14 mouse cellular contexts compared by ENCODE assay signal in the genomic region with DNA sequence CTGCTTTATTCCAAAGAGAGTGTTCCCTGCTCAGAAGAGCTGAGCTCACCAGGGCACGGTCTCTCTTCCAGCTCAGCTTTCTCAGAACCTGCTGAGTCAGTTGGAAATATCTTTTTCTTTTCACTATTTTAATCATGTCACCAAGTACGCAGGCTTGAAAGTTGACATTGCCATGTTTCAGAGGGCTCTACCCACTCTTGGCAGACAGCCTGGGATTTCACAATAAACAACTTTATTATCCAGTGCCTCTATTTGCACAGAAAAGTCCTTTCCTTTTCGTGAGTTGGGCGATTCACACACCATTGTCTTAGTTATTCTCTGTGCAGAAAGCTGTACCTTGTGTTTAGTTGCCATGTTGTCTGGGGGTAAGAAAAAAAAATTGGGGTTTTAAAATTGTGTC. TPM values are rescaled to one million over a fixed set of nuclear protein-coding genes. Genes with fewer than 3 reads are reported as not detected.
DNase-seq lines count a peak whose midpoint lies in the region; ATAC-seq and TF ChIP-seq lines count a peak whose summit lies in the region.
"Had no signal": no experiment of that assay in that cellular context is flagged by ENCODE, and none has a peak within 500 bp of the region (broad histone marks: within the 10 kb centered on the region; RNA-seq: fewer than 3 reads in every experiment).

No protein-coding gene starts in this region.

- WGBS in limb, embryonic 14.5 days, result 49% methylated on average over 4 of the region's 4 CpGs
- WGBS in limb, embryonic 10.5 days, result 72% methylated on average over 4 of the region's 4 CpGs
- WGBS in hindbrain, embryonic 14.5 days, result 20% methylated on average over 4 of the region's 4 CpGs
- WGBS in midbrain, embryonic 16.5 days, result 30% methylated on average over 4 of the region's 4 CpGs

- DNase-seq in limb, embryonic 14.5 days (ENCODE audit: low spot score), result peak; percentile 29
- DNase-seq in limb, embryonic 10.5 days (ENCODE audit: low spot score), result no peak
- DNase-seq in adrenal gland, postnatal 36 days, result peak; percentile 26 to 55
- peak; percentile 62 for DNase-seq in hindbrain, embryonic 14.5 days (ENCODE audit: low spot score)
- no peak for DNase-seq in kidney, adult 11 months
- DNase-seq in urinary bladder, postnatal 14 days (ENCODE audit: low spot score), result no peak
- DNase-seq in left cerebral cortex, postnatal 10 days (ENCODE audit: extremely low spot score in 1 of 2, low spot score in 2 of 2), result no peak
- DNase-seq: gastrocnemius, postnatal 14 days had no signal

- H3K9me3 ChIP-seq in limb, embryonic 14.5 days (ENCODE audit: control insufficient read depth, low read length), result no peaks in the 10 kb centered on the region
- H3K9me3 ChIP-seq in limb, embryonic 10.5 days (replicated peaks), result no peaks in the 10 kb centered on the region
- no peaks in the 10 kb centered on the region for H3K9me3 ChIP-seq in hindbrain, embryonic 14.5 days (ENCODE audit: control insufficient read depth, low read length)
- H3K9me3 ChIP-seq in midbrain, embryonic 16.5 days (replicated peaks; ENCODE audit: control insufficient read depth, low read length, poor library complexity, severe bottlenecking), result no peaks in the 10 kb centered on the region

- no peaks in the 10 kb centered on the region for H3K4me1 ChIP-seq in limb, embryonic 14.5 days (ENCODE audit: control insufficient read depth, insufficient read depth, low read length)
- no peaks in the 10 kb centered on the region for H3K4me1 ChIP-seq in limb, embryonic 10.5 days
- H3K4me1 ChIP-seq in hindbrain, embryonic 14.5 days (replicated peaks; ENCODE audit: control insufficient read depth, insufficient read depth, low read length), result peaks cover 14% of the 10 kb centered on the region
- H3K4me1 ChIP-seq in midbrain, embryonic 16.5 days (ENCODE audit: control insufficient read depth, insufficient read depth, low read length), result peaks cover 2% of the 10 kb centered on the region

- no peak overlapping the region for H3K4me3 ChIP-seq in limb, embryonic 14.5 days (replicated peaks; ENCODE audit: low read length)
- H3K4me3 ChIP-seq in limb, embryonic 10.5 days, result no peak overlapping the region
- H3K4me3 ChIP-seq in hindbrain, embryonic 14.5 days (replicated peaks; ENCODE audit: low read length), result no peak overlapping the region
- H3K4me3 ChIP-seq in midbrain, embryonic 16.5 days (ENCODE audit: low read depth, low read length), result no peak overlapping the region

- no peak overlapping the region for H3K4me2 ChIP-seq in limb, embryonic 14.5 days (replicated peaks; ENCODE audit: low read depth, low read length, severe bottlenecking)
- no peak overlapping the region for H3K4me2 ChIP-seq in hindbrain, embryonic 14.5 days (replicated peaks)
- no peak overlapping the region for H3K4me2 ChIP-seq in midbrain, embryonic 16.5 days (ENCODE audit: low read length)

- intact Hi-C loops in left cerebral cortex, postnatal 10 days (cut with DNase I), result no loop called here

- H3K27me3 ChIP-seq in limb, embryonic 14.5 days (ENCODE audit: control insufficient read depth, insufficient read depth, low read length), result no peaks in the 10 kb centered on the region
- H3K27me3 ChIP-seq in limb, embryonic 10.5 days (ENCODE audit: low read depth, poor library complexity, severe bottlenecking), result no peaks in the 10 kb centered on the region
- no peaks in the 10 kb centered on the region for H3K27me3 ChIP-seq in hindbrain, embryonic 14.5 days (ENCODE audit: control insufficient read depth, insufficient read depth, low read length)
- no peaks in the 10 kb centered on the region for H3K27me3 ChIP-seq in midbrain, embryonic 16.5 days (ENCODE audit: control insufficient read depth, insufficient read depth, low read depth, low read length)

- H3K27ac ChIP-seq in limb, embryonic 14.5 days (replicated peaks; ENCODE audit: low read depth, low read length), result no peak overlapping the region
- no peak overlapping the region for H3K27ac ChIP-seq in limb, embryonic 10.5 days
- peak overlapping the region; percentile 72 for H3K27ac ChIP-seq in hindbrain, embryonic 14.5 days
- peak overlapping the region; percentile 63 for H3K27ac ChIP-seq in midbrain, embryonic 16.5 days (ENCODE audit: low read length)
- H3K27ac ChIP-seq: liver, embryonic 14.5 days had no signal

- no peak for ATAC-seq in limb, embryonic 14.5 days (ENCODE audit: low FRiP score, low read depth)
- ATAC-seq in hindbrain, embryonic 14.5 days (ENCODE audit: low FRiP score), result 0 out of 2 replicates have a peak, but pooled peaks have one; percentile 31
- ATAC-seq in midbrain, embryonic 16.5 days, result no peak

- no peaks in the 10 kb centered on the region for H3K36me3 ChIP-seq in limb, embryonic 14.5 days (ENCODE audit: control insufficient read depth, insufficient read depth, low read length)
- H3K36me3 ChIP-seq in limb, embryonic 10.5 days, result no peaks in the 10 kb centered on the region
- H3K36me3 ChIP-seq in hindbrain, embryonic 14.5 days (replicated peaks; ENCODE audit: control insufficient read depth, insufficient read depth), result no peaks in the 10 kb centered on the region
- no peaks in the 10 kb centered on the region for H3K36me3 ChIP-seq in midbrain, embryonic 16.5 days (ENCODE audit: control insufficient read depth, insufficient read depth, low read length)
- H3K36me3 ChIP-seq: G1E had no signal

- no peak overlapping the region for H3K9ac ChIP-seq in limb, embryonic 14.5 days (ENCODE audit: low read depth, low read length, severe bottlenecking)
- no peak overlapping the region for H3K9ac ChIP-seq in hindbrain, embryonic 14.5 days
- H3K9ac ChIP-seq in midbrain, embryonic 16.5 days (ENCODE audit: low read depth, low read length), result no peak overlapping the region
- H3K9ac ChIP-seq: liver, embryonic 14.5 days had no signal

- TF ChIP-seq POLR2A in limb, embryonic 14.5 days (IDR thresholded peaks at IDR 0.05; ENCODE audit: borderline replicate concordance, extremely low read depth, insufficient read depth, insufficient read length), result no peak

RNA-seq across cellular contexts. Expression of a gene that starts 54.0 kb away (rescaled TPM):
- polyA plus RNA-seq in limb, embryonic 14.5 days (2012; rRNA removed), result not detected in 2 replicates
- not detected in 2 replicates for polyA plus RNA-seq in limb, embryonic 14.5 days (2014; fragmentation: Nextera tagmentation; extraction: Ambion mirVana)
- not detected in 2 replicates for polyA plus RNA-seq in limb, embryonic 10.5 days (2016; fragmentation: Nextera tagmentation; extraction: Ambion mirVana)
- not detected for total RNA-seq in adrenal gland, postnatal 36 days (2021)
- polyA plus RNA-seq in hindbrain, embryonic 14.5 days (2014; fragmentation: Nextera tagmentation; extraction: Ambion mirVana), result not detected in 2 replicates
- not detected in 2 replicates for polyA plus RNA-seq in midbrain, embryonic 16.5 days (2015; fragmentation: Nextera tagmentation; extraction: Ambion mirVana)
- total RNA-seq in left cerebral cortex, postnatal 10 days (2021), result not detected
- total RNA-seq: gastrocnemius, postnatal 14 days; layer of hippocampus, postnatal 10 days had no signal
- polyA plus RNA-seq: embryonic facial prominence, embryonic 11.5 days; G1E; liver, embryonic 14.5 days; neural tube, embryonic 11.5 days had no signal

Comparison
In these comparisons a context has a peak if more than half of its experiments do, and no peak if none do; other contexts are left out.
1. DNase-seq: peak in limb, embryonic 14.5 days (single experiment), adrenal gland, postnatal 36 days (2 of 2) and hindbrain, embryonic 14.5 days (single experiment); none in limb, embryonic 10.5 days (single experiment), kidney, adult 11 months (single experiment), urinary bladder, postnatal 14 days (single experiment) and left cerebral cortex, postnatal 10 days (0 of 2).
2. H3K27ac ChIP-seq: peak in hindbrain, embryonic 14.5 days (single experiment) and midbrain, embryonic 16.5 days (single experiment); none in limb, embryonic 14.5 days (single experiment) and limb, embryonic 10.5 days (single experiment).